ENCODE assay signal across 15 mouse cellular contexts in the genomic region with DNA sequence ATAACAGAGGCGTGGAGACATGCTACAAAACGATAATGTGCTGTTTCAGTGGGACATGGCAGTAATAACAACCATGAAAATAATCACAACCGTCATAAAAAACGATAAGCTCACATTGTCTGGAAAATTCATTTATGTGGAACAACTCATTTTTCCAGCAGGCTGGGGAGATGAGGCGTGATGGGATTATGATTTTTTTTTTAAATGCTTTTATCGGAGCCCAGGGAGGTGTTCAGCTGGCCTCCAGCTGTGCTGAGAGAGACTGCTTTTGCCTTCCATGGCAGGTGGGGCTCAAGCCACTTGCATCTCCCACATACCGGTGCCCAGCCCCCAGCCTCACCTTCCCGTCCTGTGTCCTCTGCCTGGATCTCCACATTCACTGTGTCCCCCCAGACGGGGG. TPM values are rescaled to one million over a fixed set of nuclear protein-coding genes. Genes with fewer than 3 reads are reported as not detected.
DNase-seq lines count a peak whose midpoint lies in the region; ATAC-seq and TF ChIP-seq lines count a peak whose summit lies in the region.
"Had no signal": no experiment of that assay in that cellular context is flagged by ENCODE, and none has a peak within 500 bp of the region (broad histone marks: within the 10 kb centered on the region; RNA-seq: fewer than 3 reads in every experiment).

No protein-coding gene starts in this region.

- peaks cover 4% of the 10 kb centered on the region; the same call in 1 of the 2 replicates for H3K27me3 ChIP-seq in neural tube, embryonic 13.5 days
- H3K27me3 ChIP-seq in hindbrain, embryonic 12.5 days: peaks cover 23% of the 10 kb centered on the region
- no peaks in the 10 kb centered on the region; the same call in 1 of the 2 replicates for H3K27me3 ChIP-seq in limb, embryonic 14.5 days (ENCODE audit: control insufficient read depth, insufficient read depth, low read length)

- DNase-seq in neural tube, embryonic 10.5 days (ENCODE audit: extremely low spot score, low spot score): no peak
- peak; percentile 47 for DNase-seq in limb, embryonic 14.5 days (ENCODE audit: low spot score)
- no peak for DNase-seq in lung, postnatal 4 days
- DNase-seq: cerebellum, adult 18-20 months; right cerebral cortex, postnatal 25 days; thymus, postnatal 36 days had no signal

- WGBS in neural tube, embryonic 13.5 days: 18% methylated on average over 9 of the region's 9 CpGs
- WGBS in hindbrain, embryonic 12.5 days: 31% methylated on average over 9 of the region's 9 CpGs
- WGBS in limb, embryonic 14.5 days: 14% methylated on average over 9 of the region's 9 CpGs

- no peak for TF ChIP-seq POLR2A in limb, embryonic 14.5 days (IDR thresholded peaks at IDR 0.05; ENCODE audit: borderline replicate concordance, extremely low read depth, insufficient read depth, insufficient read length)

- H3K4me1 ChIP-seq in neural tube, embryonic 13.5 days (replicated peaks): peaks cover 56% of the 10 kb centered on the region
- H3K4me1 ChIP-seq in hindbrain, embryonic 12.5 days: peaks cover 45% of the 10 kb centered on the region
- H3K4me1 ChIP-seq in limb, embryonic 14.5 days (ENCODE audit: control insufficient read depth, insufficient read depth, low read length): peaks cover 38% of the 10 kb centered on the region

- no peak overlapping the region for H3K9ac ChIP-seq in neural tube, embryonic 13.5 days
- H3K9ac ChIP-seq in hindbrain, embryonic 12.5 days: no peak overlapping the region
- 0 out of 2 replicates have a peak overlapping the region, but pooled peaks have one; percentile 4 for H3K9ac ChIP-seq in limb, embryonic 14.5 days (ENCODE audit: low read depth, low read length, severe bottlenecking)
- H3K9ac ChIP-seq: heart, embryonic 15.5 days had no signal

- no peak overlapping the region for H3K4me2 ChIP-seq in neural tube, embryonic 13.5 days
- H3K4me2 ChIP-seq in hindbrain, embryonic 12.5 days (replicated peaks): no peak overlapping the region
- H3K4me2 ChIP-seq in limb, embryonic 14.5 days (replicated peaks; ENCODE audit: low read depth, low read length, severe bottlenecking): no peak overlapping the region
- H3K4me2 ChIP-seq: heart, embryonic 15.5 days had no signal

- H3K9me3 ChIP-seq in neural tube, embryonic 13.5 days: no peaks in the 10 kb centered on the region
- H3K9me3 ChIP-seq in hindbrain, embryonic 12.5 days (replicated peaks): no peaks in the 10 kb centered on the region
- H3K9me3 ChIP-seq in limb, embryonic 14.5 days (ENCODE audit: control insufficient read depth, low read length): no peaks in the 10 kb centered on the region
- H3K9me3 ChIP-seq: heart, embryonic 15.5 days had no signal

- H3K27ac ChIP-seq in neural tube, embryonic 13.5 days (replicated peaks): peak overlapping the region; percentile 78
- peak overlapping the region; percentile 60; the same call in 1 of the 2 replicates for H3K27ac ChIP-seq in hindbrain, embryonic 12.5 days
- no peak overlapping the region for H3K27ac ChIP-seq in limb, embryonic 14.5 days (replicated peaks; ENCODE audit: low read depth, low read length)
- H3K27ac ChIP-seq: heart, embryonic 15.5 days; macrophage had no signal

- no peak for ATAC-seq in neural tube, embryonic 13.5 days (ENCODE audit: low read depth)
- ATAC-seq in hindbrain, embryonic 12.5 days (ENCODE audit: low FRiP score): no peak
- ATAC-seq in limb, embryonic 14.5 days (ENCODE audit: low FRiP score, low read depth): peak; percentile 34; the same call in 1 of the 2 replicates
- no peak for ATAC-seq in granulocyte monocyte progenitor cell, adult 5-6 weeks (replicated peaks; ENCODE audit: poor library complexity, severe bottlenecking)
- ATAC-seq in monocyte, adult 5-6 weeks (replicated peaks; ENCODE audit: insufficient number of reproducible peaks, low FRiP score, low TSS enrichment, poor library complexity, severe bottlenecking): no peak

- no peak overlapping the region for H3K4me3 ChIP-seq in neural tube, embryonic 13.5 days
- no peak overlapping the region for H3K4me3 ChIP-seq in hindbrain, embryonic 12.5 days
- H3K4me3 ChIP-seq in limb, embryonic 14.5 days (replicated peaks; ENCODE audit: low read length): no peak overlapping the region
- H3K4me3 ChIP-seq: heart, embryonic 15.5 days had no signal

- no peaks in the 10 kb centered on the region for H3K36me3 ChIP-seq in neural tube, embryonic 13.5 days
- H3K36me3 ChIP-seq in hindbrain, embryonic 12.5 days: no peaks in the 10 kb centered on the region
- H3K36me3 ChIP-seq in limb, embryonic 14.5 days (ENCODE audit: control insufficient read depth, insufficient read depth, low read length): no peaks in the 10 kb centered on the region
- H3K36me3 ChIP-seq: heart, embryonic 15.5 days had no signal

RNA-seq across cellular contexts. Expression of a gene that starts 22.6 kb away (rescaled TPM):
- polyA plus RNA-seq in neural tube, embryonic 13.5 days (2015; fragmentation: Nextera tagmentation; extraction: Ambion mirVana): 47.5 and 48.5 TPM in 2 replicates
- polyA plus RNA-seq in hindbrain, embryonic 12.5 days (2016; fragmentation: Nextera tagmentation; extraction: Ambion mirVana): 14.8 and 17.6 TPM in 2 replicates
- 22.0 and 33.8 TPM in 2 replicates for polyA plus RNA-seq in limb, embryonic 14.5 days (2012; rRNA removed)
- polyA plus RNA-seq in limb, embryonic 14.5 days (2014; fragmentation: Nextera tagmentation; extraction: Ambion mirVana): 13.1 and 16.6 TPM in 2 replicates
- total RNA-seq in granulocyte monocyte progenitor cell, adult 5-6 weeks (2014; fragmentation: Nextera tagmentation): not detected in 2 replicates
- total RNA-seq in granulocyte monocyte progenitor cell, adult 5-6 weeks (2017): not detected in 2 replicates
- not detected in 3 replicates for total RNA-seq in monocyte, adult 5-6 weeks (2017)
- total RNA-seq: common myeloid progenitor, adult 5-6 weeks had no signal
- polyA plus RNA-seq: liver, embryonic 16.5 days; macrophage had no signal

RNA-seq across cellular contexts. Expression of a gene that starts 32.4 kb away (rescaled TPM):
- 0.33 and 0.58 TPM in 2 replicates for polyA plus RNA-seq in neural tube, embryonic 13.5 days (2015; fragmentation: Nextera tagmentation; extraction: Ambion mirVana)
- polyA plus RNA-seq in hindbrain, embryonic 12.5 days (2016; fragmentation: Nextera tagmentation; extraction: Ambion mirVana): 1.0 and 1.5 TPM in 2 replicates
- 0.11 and 0.24 TPM in 2 replicates for polyA plus RNA-seq in limb, embryonic 14.5 days (2012; rRNA removed)
- polyA plus RNA-seq in limb, embryonic 14.5 days (2014; fragmentation: Nextera tagmentation; extraction: Ambion mirVana): 0.44 TPM in 1 of 2 replicates, not detected in the other
- total RNA-seq in granulocyte monocyte progenitor cell, adult 5-6 weeks (2014; fragmentation: Nextera tagmentation): not detected in 2 replicates
- not detected in 2 replicates for total RNA-seq in granulocyte monocyte progenitor cell, adult 5-6 weeks (2017)
- total RNA-seq in monocyte, adult 5-6 weeks (2017): not detected in 3 replicates
- total RNA-seq: common myeloid progenitor, adult 5-6 weeks had no signal
- polyA plus RNA-seq: C2C12; heart, embryonic 15.5 days; liver, embryonic 16.5 days; macrophage had no signal
